Mouse (Mus musculus) limb, embryonic 15.5 days (tissue): ENCODE data around the gene Cerkl. TPM values are rescaled to one million over a fixed set of nuclear protein-coding genes. Genes with fewer than 3 reads are reported as not detected.

Experiments used
- ATAC-seq: fragments of 200-750 bp; cut with Nextera tagmentation; 2 replicates; pipeline ENCODE4 v1.8.0; 2017; ENCODE audit warnings: low read depth, moderate TSS enrichment; ENCODE audit not compliant: insufficient number of reproducible peaks, low FRiP score, low TSS enrichment
- H3K27ac ChIP-seq: fragments of 300-500 bp; sonication (generic); 2 replicates; pipeline ENCODE4 v1.5.1; 2015; ENCODE audit warnings: moderate library complexity, mild to moderate bottlenecking, inconsistent platforms
- H3K27me3 ChIP-seq: fragments of 300-500 bp; sonication (generic); 2 replicates; pipeline ENCODE4 v1.6.1; 2015; ENCODE audit warnings: inconsistent platforms
- H3K36me3 ChIP-seq: fragments of 300-500 bp; sonication (generic); 2 replicates; pipeline ENCODE4 v1.6.1; 2015; ENCODE audit warnings: inconsistent platforms
- H3K4me1 ChIP-seq: fragments of 300-500 bp; sonication (generic); 2 replicates; pipeline ENCODE4 v1.6.1; 2015; ENCODE audit warnings: inconsistent platforms
- H3K4me2 ChIP-seq: fragments of 300-500 bp; sonication (generic); 2 replicates; pipeline ENCODE4 v1.6.1; 2015; ENCODE audit warnings: mild to moderate bottlenecking, inconsistent platforms
- H3K4me3 ChIP-seq: fragments of 300-500 bp; sonication (generic); 2 replicates; pipeline ENCODE4 v1.5.1; 2015; ENCODE audit warnings: mild to moderate bottlenecking, inconsistent platforms
- H3K9ac ChIP-seq: fragments of 300-500 bp; sonication (generic); 2 replicates; pipeline ENCODE4 v1.6.1; 2015; ENCODE audit warnings: inconsistent platforms
- H3K9me3 ChIP-seq: fragments of 300-500 bp; sonication (generic); 2 replicates; pipeline ENCODE4 v1.6.1; 2016; ENCODE audit warnings: inconsistent platforms
- WGBS: fragments of 180-500 bp; shearing (Covaris S2); methylation state at CpG from one replicate; pipeline ENCODE4 v1.1.7; 2015; 5-methylcytosine and 5-hydroxymethylcytosine counted together
- polyA plus RNA-seq: library from polyadenylated mRNA; unstranded; fragments of >200 nt; fragmentation: Nextera tagmentation; extraction: Ambion mirVana; gene quantifications from 2 replicates; pipeline ENCODE4 v1.2.1, GENCODE M21; 2015

Cerkl gene
- polyA plus RNA-seq, 1 experiment from 2014 or later: 2.1 TPM

DNA sequence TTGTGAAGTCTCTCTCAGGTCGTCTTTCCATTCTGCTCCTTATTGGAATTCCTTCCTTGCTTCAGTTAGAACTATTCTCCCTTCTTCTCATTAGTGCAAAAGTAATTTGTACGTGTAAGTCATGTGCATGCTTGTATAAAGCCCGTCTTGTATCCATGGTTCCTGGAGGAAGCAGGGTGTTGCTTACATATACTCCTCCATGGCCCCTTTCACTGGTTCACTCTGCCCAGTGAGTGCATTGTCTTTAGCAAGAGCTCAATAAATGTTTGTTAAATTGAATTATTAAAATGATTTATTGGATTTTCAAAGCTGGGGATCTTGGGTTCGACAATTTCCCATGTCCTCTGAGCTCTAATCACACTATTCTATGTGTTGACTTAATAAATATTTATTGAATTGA, 172.4 kb downstream of the Cerkl start:
- WGBS: 86% methylated on average over 4 of the region's 4 CpGs
- no peak overlapping the region for H3K27ac ChIP-seq
- no peak for ATAC-seq
- H3K36me3 ChIP-seq: no peaks in the 10 kb centered on the region
- H3K4me1 ChIP-seq: no peaks in the 10 kb centered on the region
- no peak overlapping the region for H3K4me3 ChIP-seq
- no peak overlapping the region for H3K9ac ChIP-seq
- no peak overlapping the region for H3K4me2 ChIP-seq
- H3K27me3 ChIP-seq: no peaks in the 10 kb centered on the region
- H3K9me3 ChIP-seq: no peaks in the 10 kb centered on the region

Other genes starting within 250 kb of the Cerkl start
- 6.9 and 7.4 TPM in 2 replicates for gene Itga4, start 201.4 kb downstream of the Cerkl start, polyA plus RNA-seq
- not detected in 2 replicates for gene Neurod1, start within 50 bp of the Cerkl start, polyA plus RNA-seq
- gene Itprid2, start 178.6 kb upstream of the Cerkl start, polyA plus RNA-seq: 11.0 and 13.5 TPM in 2 replicates